Mouse (Mus musculus) embryonic fibroblast, embryonic 13.5 days (primary cell): ENCODE data around the gene Kcnk10.

ENCODE experiments used
- CTCF ChIP-seq: IDR thresholded peaks from 2 replicates; pipeline ENCODE4 v1.5.1; 2011; ENCODE audit warnings: mild to moderate bottlenecking, control low read depth, low read length, moderate library complexity, borderline replicate concordance; ENCODE audit not compliant: insufficient read depth
- POLR2A ChIP-seq: IDR thresholded peaks from 2 replicates; pipeline ENCODE4 v1.6.1; 2011; ENCODE audit warnings: low read depth, mild to moderate bottlenecking, control low read depth, low read length, moderate library complexity

DNA sequence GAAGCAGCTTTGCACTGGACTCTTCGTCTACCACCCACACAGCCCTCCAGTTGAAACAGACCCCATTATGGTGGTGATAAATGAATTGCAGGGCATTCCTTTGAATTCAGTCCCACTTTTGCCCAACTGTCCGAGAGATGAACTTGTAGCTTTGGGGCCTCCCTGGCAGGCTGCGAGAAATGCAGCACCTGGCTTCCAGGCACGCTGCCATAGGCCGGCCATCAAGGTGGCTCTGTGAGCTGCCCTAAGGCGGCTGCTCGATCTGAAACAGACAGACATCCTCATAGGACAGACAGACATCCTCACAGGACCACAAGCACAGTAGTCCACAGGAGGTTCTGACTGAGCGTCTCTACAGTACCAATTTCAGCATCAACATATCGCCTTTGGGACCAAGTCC, 30.0 kb downstream of the Kcnk10 start:
- TF ChIP-seq POLR2A (no peak), CTCF (no peak)
